Mouse (Mus musculus) CH12.LX (cell line): ENCODE results near the gene Cd164l2. TPM values are rescaled to one million over a fixed set of nuclear protein-coding genes. Genes with fewer than 3 reads are reported as not detected.

Experiments used
- DNase-seq: peaks from one replicate; pipeline ENCODE4 v3.0.0-alpha.2; 2013; ENCODE audit errors: extremely low read depth
- H3K27ac ChIP-seq: 2 replicates; pipeline ENCODE4 v1.5.1; 2012; ENCODE audit warnings: low read depth, mild to moderate bottlenecking, control low read depth, moderate library complexity; ENCODE audit not compliant: insufficient read depth
- H3K27me3 ChIP-seq: replicated peaks from 2 replicates; pipeline ENCODE3; 2012; ENCODE audit warnings: inconsistent platforms
- H3K36me3 ChIP-seq, 2 experiments: replicated peaks in 1 of 2; 2 replicates each; pipeline versions ENCODE3 to v1.6.1; 2012; ENCODE audit warnings: inconsistent platforms in 1 of 2, low read length in 1 of 2, mild to moderate bottlenecking in 1 of 2, mixed read lengths in 1 of 2, moderate library complexity in 1 of 2; ENCODE audit not compliant: control insufficient read depth in 1 of 2, insufficient read depth in 1 of 2
- H3K4me1 ChIP-seq, 2 experiments: 2 replicates each; pipeline ENCODE4 v1.6.1; 2012; ENCODE audit warnings: inconsistent platforms in 1 of 2, moderate library complexity in 1 of 2; ENCODE audit not compliant: insufficient read depth in 2 of 2, control insufficient read depth in 1 of 2
- H3K4me2 ChIP-seq: 2 replicates; pipeline ENCODE4 v1.6.1; 2012; ENCODE audit warnings: low read depth, mild to moderate bottlenecking, control low read depth; ENCODE audit not compliant: poor library complexity, insufficient read depth, severe bottlenecking
- H3K4me3 ChIP-seq, 3 experiments: fragments of 150-350 bp in 1 of 3; sonication (generic) in 1 of 3; replicated peaks in 1 of 3; 2 replicates each; pipeline versions ENCODE3 to v1.5.1; 2011 to 2012; ENCODE audit warnings: low read depth in 2 of 3, low read length in 2 of 3, mild to moderate bottlenecking in 2 of 3, moderate library complexity in 2 of 3, control low read depth in 1 of 3, improper control_type of control experiment in 1 of 3, inconsistent platforms in 1 of 3, mixed read lengths in 1 of 3; ENCODE audit not compliant: poor library complexity in 1 of 3
- H3K79me2 ChIP-seq: replicated peaks from 2 replicates; pipeline ENCODE4 v1.6.1; 2012; ENCODE audit warnings: mild to moderate bottlenecking, moderate library complexity; ENCODE audit not compliant: control insufficient read depth, poor library complexity, insufficient read depth, severe bottlenecking; ENCODE audit errors: extremely low read depth
- H3K9ac ChIP-seq: 2 replicates; pipeline ENCODE4 v1.6.1; 2012; ENCODE audit warnings: low read depth, mild to moderate bottlenecking, control low read depth, moderate library complexity; ENCODE audit not compliant: insufficient read depth
- H3K9me3 ChIP-seq: replicated peaks from 2 replicates; pipeline ENCODE3; 2012; ENCODE audit warnings: low read length, inconsistent platforms, mixed read lengths
- BHLHE40 ChIP-seq: IDR thresholded peaks from 2 replicates; pipeline ENCODE4 v1.6.1; 2011; ENCODE audit warnings: mild to moderate bottlenecking, low read depth, low read length, improper control_type of control experiment
- CHD1 ChIP-seq: IDR thresholded peaks from 2 replicates; pipeline ENCODE4 v1.6.1; 2012; ENCODE audit warnings: low read depth, low read length, improper control_type of control experiment, inconsistent platforms
- CHD2 ChIP-seq: IDR thresholded peaks from 2 replicates; pipeline ENCODE4 v1.6.1; 2011; ENCODE audit warnings: low read length, improper control_type of control experiment
- CTCF ChIP-seq, 2 experiments: IDR thresholded peaks in 1 of 2; conservative IDR thresholded peaks in 1 of 2; 2 replicates each; pipeline ENCODE4 v1.5.1; 2011 to 2012; ENCODE audit warnings: low read depth in 2 of 2, low read length in 2 of 2, improper control_type of control experiment in 1 of 2, inconsistent platforms in 1 of 2, mild to moderate bottlenecking in 1 of 2, moderate library complexity in 1 of 2
- E2F4 ChIP-seq: IDR thresholded peaks from 2 replicates; pipeline ENCODE4 v1.6.1; 2011; ENCODE audit warnings: low read depth, low read length, improper control_type of control experiment; ENCODE audit not compliant: insufficient replicate concordance
- ELF1 ChIP-seq: IDR thresholded peaks from 2 replicates; pipeline ENCODE4 v1.6.1; 2014; ENCODE audit warnings: low read depth, mild to moderate bottlenecking, inconsistent platforms, low read length, improper control_type of control experiment
- EP300 ChIP-seq: IDR thresholded peaks from 2 replicates; pipeline ENCODE4 v1.6.1; 2011; ENCODE audit warnings: low read length, improper control_type of control experiment
- ETS1 ChIP-seq: conservative IDR thresholded peaks from 2 replicates; pipeline ENCODE4 v1.6.1; 2012; ENCODE audit warnings: low read depth, mild to moderate bottlenecking, inconsistent platforms, low read length, improper control_type of control experiment, moderate library complexity
- GABPA ChIP-seq: IDR thresholded peaks from 2 replicates; pipeline ENCODE4 v1.6.1; 2012; ENCODE audit warnings: low read depth, low read length, improper control_type of control experiment, inconsistent platforms; ENCODE audit not compliant: insufficient replicate concordance
- HCFC1 ChIP-seq: IDR thresholded peaks from 2 replicates; pipeline ENCODE4 v1.6.1; 2012; ENCODE audit warnings: low read depth, mild to moderate bottlenecking, inconsistent platforms, low read length, improper control_type of control experiment
- IRF4 ChIP-seq: IDR thresholded peaks from 2 replicates; pipeline ENCODE4 v1.6.1; 2014; ENCODE audit warnings: low read depth, mild to moderate bottlenecking, inconsistent platforms, low read length, improper control_type of control experiment
- JUND ChIP-seq: conservative IDR thresholded peaks from 2 replicates; pipeline ENCODE4 v1.6.1; 2011; ENCODE audit warnings: low read depth, low read length, improper control_type of control experiment
- KAT2A ChIP-seq: IDR thresholded peaks from 2 replicates; pipeline ENCODE4 v1.6.1; 2012; ENCODE audit warnings: low read length, improper control_type of control experiment, inconsistent platforms; ENCODE audit not compliant: insufficient replicate concordance
- MAFK ChIP-seq: IDR thresholded peaks from 2 replicates; pipeline ENCODE4 v1.6.1; 2011; ENCODE audit warnings: low read length, improper control_type of control experiment; ENCODE audit not compliant: insufficient replicate concordance
- MAX ChIP-seq: IDR thresholded peaks from 2 replicates; pipeline ENCODE4 v1.6.1; 2011; ENCODE audit warnings: low read length, improper control_type of control experiment
- MAZ ChIP-seq: IDR thresholded peaks from 2 replicates; pipeline ENCODE4 v1.6.1; 2012; ENCODE audit warnings: low read depth, mild to moderate bottlenecking, inconsistent platforms, low read length, improper control_type of control experiment, moderate library complexity
- MEF2A ChIP-seq: IDR thresholded peaks from 2 replicates; pipeline ENCODE4 v1.6.1; 2014; ENCODE audit warnings: low read depth, mild to moderate bottlenecking, inconsistent platforms, low read length, improper control_type of control experiment, borderline replicate concordance
- MXI1 ChIP-seq: IDR thresholded peaks from 2 replicates; pipeline ENCODE4 v1.6.1; 2011; ENCODE audit warnings: mild to moderate bottlenecking, low read depth, low read length, improper control_type of control experiment
- MYC ChIP-seq: IDR thresholded peaks from 2 replicates; pipeline ENCODE4 v1.6.1; 2011; ENCODE audit warnings: low read depth, mild to moderate bottlenecking, improper control_type of control experiment, low read length
- NRF1 ChIP-seq: IDR thresholded peaks from 2 replicates; pipeline ENCODE4 v1.6.1; 2014; ENCODE audit warnings: low read depth, mild to moderate bottlenecking, inconsistent platforms, low read length, improper control_type of control experiment, moderate library complexity
- POLR2A ChIP-seq: IDR thresholded peaks from 2 replicates; pipeline ENCODE4 v1.6.1; 2011; ENCODE audit warnings: low read depth, mild to moderate bottlenecking, improper control_type of control experiment, low read length
- POLR2AphosphoS2 ChIP-seq: IDR thresholded peaks from 2 replicates; pipeline ENCODE4 v1.6.1; 2011; ENCODE audit warnings: low read depth, low read length, improper control_type of control experiment
- RAD21 ChIP-seq: IDR thresholded peaks from 2 replicates; pipeline ENCODE4 v1.6.1; 2011; ENCODE audit warnings: low read depth, mild to moderate bottlenecking, low read length, improper control_type of control experiment, moderate library complexity
- RCOR1 ChIP-seq: conservative IDR thresholded peaks from 2 replicates; pipeline ENCODE4 v1.6.1; 2012; ENCODE audit warnings: low read depth, mild to moderate bottlenecking, inconsistent platforms, low read length, improper control_type of control experiment
- SIN3A ChIP-seq: IDR thresholded peaks from 2 replicates; pipeline ENCODE4 v1.6.1; 2012; ENCODE audit warnings: low read length, improper control_type of control experiment, inconsistent platforms
- SMC3 ChIP-seq: IDR thresholded peaks from 2 replicates; pipeline ENCODE4 v1.6.1; 2011; ENCODE audit warnings: low read depth, low read length, improper control_type of control experiment
- TBP ChIP-seq: conservative IDR thresholded peaks from 2 replicates; pipeline ENCODE4 v1.6.1; 2011; ENCODE audit warnings: low read depth, low read length, improper control_type of control experiment
- USF1 ChIP-seq: IDR thresholded peaks from 2 replicates; pipeline ENCODE4 v1.6.1; 2014; ENCODE audit warnings: low read depth, mild to moderate bottlenecking, inconsistent platforms, low read length, improper control_type of control experiment
- USF2 ChIP-seq: conservative IDR thresholded peaks from 2 replicates; pipeline ENCODE4 v1.6.1; 2011; ENCODE audit warnings: low read depth, low read length, improper control_type of control experiment
- ZC3H11A ChIP-seq: IDR thresholded peaks from 2 replicates; pipeline ENCODE4 v1.6.1; 2012; ENCODE audit warnings: low read depth, mild to moderate bottlenecking, inconsistent platforms, low read length, improper control_type of control experiment
- ZKSCAN1 ChIP-seq: IDR thresholded peaks from 2 replicates; pipeline ENCODE4 v1.6.1; 2012; ENCODE audit warnings: low read depth, inconsistent platforms, low read length, improper control_type of control experiment, borderline replicate concordance
- ZMIZ1 ChIP-seq: IDR thresholded peaks from 2 replicates; pipeline ENCODE4 v1.6.1; 2012; ENCODE audit warnings: low read depth, mild to moderate bottlenecking, inconsistent platforms, low read length, improper control_type of control experiment
- ZNF384 ChIP-seq: IDR thresholded peaks from 2 replicates; pipeline ENCODE4 v1.6.1; 2012; ENCODE audit warnings: low read depth, low read length, improper control_type of control experiment, inconsistent platforms
- dilution Hi-C: fragments of 300-500 bp; cut with MboI; formaldehyde crosslinking; loops from 2 replicates; pipeline ENCODE4 v1.14.3; 2020; ENCODE audit warnings: low sequenced_read_pairs; ENCODE audit not compliant: extremely low pct_unique_long_range_greater_than_20kb, extremely low pct_ligation_motif_present
- in situ Hi-C: fragments of 300-500 bp; cut with MboI; formaldehyde crosslinking; loops from 3 replicates; pipeline ENCODE4 v1.14.3; 2019; ENCODE audit warnings: low sequenced_read_pairs, low pct_ligation_motif_present, low pct_unique_long_range_greater_than_20kb, mixed read lengths
- polyA plus RNA-seq: library from polyadenylated mRNA; unstranded; fragments of >175 nt; gene quantifications from 2 replicates; pipeline ENCODE4 v1.2.1, GENCODE M21; 2012; ENCODE audit warnings: low read depth; ENCODE audit not compliant: insufficient read length
- total RNA-seq, 2 experiments: library from RNA; depleted of rRNA; stranded (reverse); fragments of 300-350 nt in 1 of 2; fragments of >200 nt in 1 of 2; gene quantifications; 2 replicates each; pipeline ENCODE4 v1.2.3; 2012 to 2014

Gene Cd164l2
- total and polyA plus RNA-seq, 3 experiments: not detected

DNA sequence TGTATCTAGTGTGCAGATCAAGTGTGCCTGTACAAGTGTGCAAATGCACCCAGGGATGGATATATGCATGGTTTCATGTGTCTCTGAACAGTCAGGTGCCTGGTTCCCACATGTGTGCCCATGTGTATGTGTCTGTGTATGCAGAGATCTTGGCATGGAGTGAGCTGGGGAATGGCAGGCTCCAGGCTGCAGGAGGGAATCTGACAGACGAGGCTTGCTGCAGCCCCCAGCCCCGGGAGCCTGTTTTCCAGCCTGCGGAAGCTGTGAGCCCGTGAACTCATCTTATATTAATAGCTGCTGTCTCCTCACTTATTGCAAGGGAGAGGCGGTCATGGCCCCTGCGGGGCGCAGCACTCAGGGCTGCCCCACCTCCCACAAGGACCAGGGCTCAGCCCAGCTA, 7.6 kb upstream of the Cd164l2 start:
- Histone ChIP-seq H3K4me2 (no peak overlapping the region), H3K27me3 (peaks cover 6% of the 10 kb centered on the region), H3K36me3 (peaks cover 0 to 13% of the 10 kb centered on the region in 2 experiments), H3K4me1 (peaks cover 0 to 23% of the 10 kb centered on the region in 2 experiments; a peak in 2 of 4 replicates), H3K79me2 (no peaks in the 10 kb centered on the region), H3K4me3 (no peak overlapping the region), H3K27ac (no peak overlapping the region), H3K9ac (no peak overlapping the region), H3K9me3 (no peaks in the 10 kb centered on the region)
- in situ Hi-C loops (loop anchor here (10.0 kb wide), 1 partner anchor 190 kb away; the partner anchor contains the start of gene Ahdc1), dilution Hi-C loops (no loop called here)
- DNase-seq: no peak
- TF ChIP-seq ZKSCAN1 (no peak), SMC3 (no peak), EP300 (no peak), RAD21 (no peak), ZNF384 (no peak), RCOR1 (no peak), POLR2AphosphoS2 (no peak), NRF1 (no peak), MAX (no peak), KAT2A (no peak)

- Histone ChIP-seq H3K27me3 (peaks cover 44% of the 10 kb centered on the region), H3K27ac (no peak overlapping the region), H3K4me2 (no peak overlapping the region), H3K79me2 (no peaks in the 10 kb centered on the region), H3K36me3 (no peaks in the 10 kb centered on the region), H3K9me3 (no peaks in the 10 kb centered on the region), H3K4me1 (peaks cover 10 to 17% of the 10 kb centered on the region in 2 experiments), H3K9ac (no peak overlapping the region), H3K4me3 (no peak overlapping the region)
- dilution Hi-C loops: no loop called here
- peak; percentile 61 for DNase-seq
- in situ Hi-C loops: loop anchor here (10.0 kb wide), 1 partner anchor 195 kb away; the partner anchor contains the start of gene Ahdc1
- TF ChIP-seq IRF4 (0 out of 2 replicates have a peak, but pooled peaks have one; percentile 11), USF2 (no peak), MXI1 (no peak), ELF1 (no peak), SMC3 (peak; percentile 81), POLR2A (no peak), HCFC1 (no peak), CHD1 (no peak), MAX (no peak), E2F4 (no peak), RAD21 (peak; percentile 72), POLR2AphosphoS2 (no peak), GABPA (no peak), EP300 (no peak), JUND (no peak), MYC (no peak), TBP (no peak), CTCF (conservative IDR thresholded peaks at IDR 0.05 in 1 of 2, IDR thresholded peaks at IDR 0.05 in 1 of 2; ENCODE audit: low read depth in 2 of 2, low read length in 2 of 2) (peak; percentile 47 to 86), ZC3H11A (peak; percentile 27), CHD2 (no peak), RCOR1 (no peak), KAT2A (no peak), USF1 (no peak), MEF2A (no peak), SIN3A (no peak), BHLHE40 (no peak), MAFK (no peak), MAZ (no peak), ETS1 (no peak), ZMIZ1 (no peak)
These were observed 2.6 kb upstream of the Cd164l2 start for GRCm38 (mm10) chr4:133209366-133209765.
